Mouse (Mus musculus): ENCODE measurements around the gene Sertad1.

DNA sequence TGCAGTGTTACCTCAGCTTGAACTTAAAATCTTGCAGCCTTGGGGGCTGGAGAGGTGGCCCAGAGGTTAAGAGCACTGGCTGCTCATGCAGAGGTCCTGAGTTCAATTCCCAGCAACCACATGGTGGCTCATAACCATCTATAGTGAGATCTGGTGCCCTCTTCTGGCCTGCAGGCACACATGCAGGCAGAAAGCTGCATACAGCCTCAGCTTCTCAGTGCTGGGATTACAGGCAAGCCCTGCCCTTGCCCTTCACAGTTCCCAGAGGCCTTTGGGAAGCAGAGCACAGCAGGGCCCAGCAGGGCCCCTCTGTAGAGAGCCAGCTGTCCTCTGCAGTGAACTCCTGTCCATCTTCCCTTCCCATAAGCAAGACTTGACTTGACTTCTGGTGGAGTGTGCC is 33.4 kb downstream of the Sertad1 start:
- TF ChIP-seq POLR2A (IDR thresholded peaks at IDR 0.05; ENCODE audit: borderline replicate concordance, extremely low read depth, low read depth, low read length): no peak
- TF ChIP-seq CTCF (IDR thresholded peaks at IDR 0.05; ENCODE audit: insufficient read depth, low read length): no peak

All from lung, adult 2 months (tissue).